Mouse (Mus musculus) megakaryocyte-erythroid progenitor cell, adult 5-6 weeks (primary cell): Measurements from ENCODE around the gene Ppm1h. TPM values are rescaled to one million over a fixed set of nuclear protein-coding genes. Genes with fewer than 3 reads are reported as not detected.
"Not testable (repeated sequence)": the region's sequence is repeated elsewhere in the genome, so short reads cannot be mapped to it uniquely, and the experiment has no call there.

Source experiments
- ATAC-seq: replicated peaks from 2 replicates; pipeline ENCODE4 v1.8.0; 2016; ENCODE audit warnings: mild to moderate bottlenecking, inconsistent platforms; ENCODE audit not compliant: severe bottlenecking, poor library complexity, low FRiP score, low TSS enrichment
- total RNA-seq, 2 experiments: library from RNA; stranded (forward) in 1 of 2; stranded (reverse) in 1 of 2; fragments of 200-1000, 215-1000 nt in 1 of 2; fragments of >200 nt in 1 of 2; fragmentation: Nextera tagmentation in 1 of 2; gene quantifications; 2 replicates each; pipeline ENCODE4 v1.2.3; 2014 to 2017

The Ppm1h gene
- total RNA-seq, 2 experiments from 2014 or later: 2.8 to 3.7 TPM

GRCm38 (mm10) chr10:122912086-122912690 lies 233.6 kb downstream of the Ppm1h start:
- no peak for ATAC-seq

DNA sequence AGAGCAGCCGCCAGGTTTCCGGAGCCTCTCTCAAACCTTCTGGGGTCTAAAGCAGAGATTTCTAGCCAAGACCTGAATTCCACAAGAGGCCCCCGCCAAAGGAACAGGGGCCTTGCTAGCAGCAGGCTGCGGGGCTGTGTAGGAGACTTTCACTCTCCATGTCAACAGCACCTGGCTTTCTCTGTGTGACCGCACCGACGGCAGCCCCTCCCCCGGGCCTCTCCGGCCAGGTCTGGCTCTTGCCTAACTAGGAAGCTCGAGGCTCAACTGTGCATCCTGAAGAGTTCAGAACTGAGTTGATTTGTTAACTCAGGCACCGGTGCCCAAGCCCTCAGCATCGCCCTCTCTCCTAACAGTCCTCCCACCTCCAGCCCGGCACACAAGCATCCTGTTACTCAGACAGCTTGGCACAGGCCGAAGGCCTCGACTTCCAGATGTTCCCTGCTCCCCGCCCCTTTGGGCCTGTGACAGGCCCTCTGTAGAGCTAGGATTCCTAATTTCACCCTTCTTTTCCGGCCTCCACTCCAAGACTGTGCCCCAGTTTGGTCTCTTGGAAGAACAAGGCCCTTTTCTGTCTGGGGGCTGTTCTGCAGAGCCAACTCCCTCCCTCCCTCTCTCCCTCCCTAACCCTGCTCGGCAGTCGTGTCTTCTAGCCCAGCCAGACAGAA lies 234.3 kb downstream of the Ppm1h start:
- ATAC-seq: peak; percentile 18; the same call in 1 of the 2 replicates

GRCm38 (mm10) chr10:122913393-122913792 lies 234.8 kb downstream of the Ppm1h start:
- ATAC-seq: no peak

- ATAC-seq: peak; percentile 24; the same call in 1 of the 2 replicates
Measured at GRCm38 (mm10) chr10:122915905-122916304, 237.3 kb downstream of the Ppm1h start.

- no peak for ATAC-seq
Measured at GRCm38 (mm10) chr10:122917648-122918324, 239.2 kb downstream of the Ppm1h start.

DNA sequence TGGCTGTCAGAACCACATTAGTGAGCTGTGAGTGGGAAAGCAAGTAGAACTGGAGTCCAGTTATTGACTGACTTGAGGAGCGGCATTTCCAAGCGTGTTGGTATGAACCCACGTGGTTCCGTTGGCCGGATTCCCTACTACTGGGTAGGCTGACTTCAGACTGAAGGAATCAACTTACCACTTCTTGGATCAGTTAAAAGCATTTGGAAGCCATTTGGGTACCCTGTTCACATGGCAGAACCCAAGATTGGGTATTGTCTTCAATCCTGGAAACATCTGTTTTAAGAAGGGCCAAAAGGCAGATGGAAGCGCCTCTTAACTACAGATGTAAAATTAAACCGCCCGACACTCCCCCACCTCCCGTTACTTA lies 239.7 kb downstream of the Ppm1h start:
- no peak for ATAC-seq

DNA sequence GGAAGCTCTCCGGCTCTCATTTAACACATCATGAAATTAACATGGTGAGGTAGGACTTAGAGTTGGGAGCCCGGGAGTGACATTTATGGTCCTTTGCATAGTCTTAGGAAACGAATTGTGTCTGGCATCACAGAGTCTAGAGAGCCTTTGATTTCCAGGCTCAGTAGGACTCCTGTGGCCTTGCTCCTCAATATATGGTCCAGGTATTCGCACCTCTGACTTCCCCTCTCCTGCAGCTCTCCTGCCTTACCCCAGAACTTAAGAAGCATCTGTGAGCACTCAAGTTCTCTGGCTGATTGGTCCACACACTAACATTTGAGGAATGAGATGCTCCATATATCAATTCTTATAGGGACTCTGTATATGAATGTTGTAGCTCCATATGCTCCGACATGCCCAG lies 240.2 kb downstream of the Ppm1h start:
- no peak for ATAC-seq

DNA sequence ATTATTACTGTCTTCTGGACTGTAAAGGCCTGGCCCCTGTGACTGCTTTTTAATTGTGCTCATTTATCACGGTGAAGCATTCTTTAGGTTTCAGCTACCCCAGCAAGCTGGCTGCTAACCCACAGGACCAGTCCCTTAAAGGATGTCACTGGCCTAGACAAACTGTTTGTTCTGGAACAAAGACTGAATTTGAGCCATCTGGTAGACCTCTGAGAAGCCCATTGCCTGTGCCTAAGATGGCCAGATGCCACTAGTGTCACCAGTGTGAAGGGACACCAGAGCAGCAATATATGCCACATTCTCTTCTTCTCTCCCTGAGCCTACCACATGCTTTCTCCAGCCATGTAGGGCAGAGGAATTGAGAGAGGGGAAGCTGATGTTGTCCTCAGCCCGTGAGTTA lies 240.9 kb downstream of the Ppm1h start:
- no peak for ATAC-seq

DNA sequence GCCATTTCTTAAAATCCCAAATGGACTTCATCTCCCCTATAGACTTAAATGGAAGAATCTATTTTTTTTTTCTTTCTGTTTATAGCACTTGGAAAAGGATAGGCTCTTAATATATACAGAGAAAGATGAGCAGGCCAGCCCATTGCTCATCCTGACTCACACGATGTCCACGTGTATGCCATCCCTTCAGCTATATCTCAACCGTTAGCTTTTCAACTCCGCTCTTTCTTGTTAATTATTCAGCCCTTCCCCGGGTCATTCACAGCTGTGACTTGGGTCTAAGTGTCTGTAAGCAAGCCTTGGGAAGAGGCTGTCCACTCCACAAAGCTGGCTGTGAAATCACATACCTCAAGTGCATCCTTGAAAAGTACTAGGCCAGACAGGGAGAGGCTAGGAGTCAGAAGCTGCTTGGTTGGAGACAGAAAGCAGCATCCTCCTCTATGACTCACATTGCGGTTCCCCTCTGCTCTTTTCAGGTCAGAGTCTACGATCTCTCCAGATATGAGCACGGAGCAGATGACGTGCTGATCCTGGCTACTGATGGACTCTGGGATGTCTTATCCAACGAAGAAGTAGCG lies 241.7 kb downstream of the Ppm1h start:
- no peak for ATAC-seq

DNA sequence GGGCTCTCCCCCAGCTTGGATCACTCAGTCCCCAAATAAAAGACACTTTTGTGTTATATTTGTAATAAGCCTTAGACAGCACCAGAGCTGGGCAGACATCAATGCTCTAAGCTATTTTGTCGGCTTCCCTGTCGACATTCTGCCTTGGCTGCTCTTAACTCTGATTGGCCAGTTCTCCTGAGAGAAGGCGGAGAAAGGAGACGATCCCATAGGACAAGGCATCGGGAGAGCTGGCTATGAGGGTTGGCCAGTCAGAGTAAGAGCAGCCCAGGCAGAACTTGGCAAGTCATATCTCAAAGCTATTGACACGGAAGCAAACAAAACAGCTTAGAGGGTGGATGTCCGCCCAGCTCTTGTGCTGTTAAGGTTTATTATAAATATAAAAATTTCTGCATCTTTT lies 243.7 kb downstream of the Ppm1h start:
- no peak for ATAC-seq

GRCm38 (mm10) chr10:122924571-122924970 lies 246.0 kb downstream of the Ppm1h start:
- peak; percentile 64; the same call in 1 of the 2 replicates for ATAC-seq

DNA sequence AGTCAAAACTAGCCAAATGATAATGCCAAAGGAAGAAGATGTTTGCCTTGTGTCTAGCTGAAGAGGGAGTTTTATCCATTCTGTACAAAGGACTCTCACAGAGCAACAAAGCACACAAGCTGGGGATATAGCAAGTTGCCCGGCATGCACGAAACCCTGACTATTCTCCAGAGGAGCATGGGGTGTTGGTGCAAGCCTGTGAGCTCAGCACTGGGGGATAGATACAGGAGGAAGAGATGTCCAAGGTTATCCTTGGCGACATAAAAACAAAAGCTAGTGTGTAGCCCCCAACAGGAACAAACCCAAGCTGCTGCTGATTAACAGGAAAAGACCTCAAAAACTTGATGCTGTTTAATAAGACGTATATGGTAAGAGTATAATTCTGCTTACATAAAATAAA lies 247.7 kb downstream of the Ppm1h start:
- no peak for ATAC-seq

GRCm38 (mm10) chr10:122930520-122930919 lies 252.0 kb downstream of the Ppm1h start:
- no peak for ATAC-seq

DNA sequence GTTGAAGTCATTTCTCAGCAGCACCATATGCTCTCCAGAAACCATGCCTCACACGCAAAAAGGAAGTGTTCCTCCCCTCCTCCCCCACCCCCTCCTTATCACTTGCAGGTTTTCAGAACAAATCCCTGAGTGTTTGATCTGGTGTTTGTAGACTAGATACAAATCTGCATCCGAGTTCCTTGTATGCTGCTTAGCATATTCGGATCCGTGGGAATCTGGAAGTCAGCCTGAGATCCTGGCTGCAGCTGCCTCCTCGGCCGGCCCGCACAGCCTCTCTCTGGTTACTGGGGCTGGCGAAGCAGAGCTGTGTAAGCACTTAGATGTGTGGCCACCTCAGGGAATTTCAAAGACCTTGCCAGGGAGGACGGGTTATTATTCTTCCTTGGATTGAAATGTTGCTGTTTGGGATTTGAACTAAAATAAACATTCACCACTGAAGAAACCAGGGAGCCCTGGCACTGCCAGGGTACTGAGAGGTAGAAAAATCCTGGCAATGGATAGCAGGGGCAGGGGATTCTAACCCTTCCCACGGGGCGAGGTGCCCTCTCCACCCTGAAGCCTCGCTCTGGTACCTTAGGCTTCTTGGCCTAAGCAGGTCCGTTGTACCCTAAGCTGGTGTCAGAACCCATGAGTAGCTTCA lies 252.8 kb downstream of the Ppm1h start:
- ATAC-seq: no peak

GRCm38 (mm10) chr10:122931851-122932550 lies 253.4 kb downstream of the Ppm1h start:
- ATAC-seq: no peak

GRCm38 (mm10) chr10:122933053-122933838 lies 254.7 kb downstream of the Ppm1h start:
- peak; percentile 81 for ATAC-seq

DNA sequence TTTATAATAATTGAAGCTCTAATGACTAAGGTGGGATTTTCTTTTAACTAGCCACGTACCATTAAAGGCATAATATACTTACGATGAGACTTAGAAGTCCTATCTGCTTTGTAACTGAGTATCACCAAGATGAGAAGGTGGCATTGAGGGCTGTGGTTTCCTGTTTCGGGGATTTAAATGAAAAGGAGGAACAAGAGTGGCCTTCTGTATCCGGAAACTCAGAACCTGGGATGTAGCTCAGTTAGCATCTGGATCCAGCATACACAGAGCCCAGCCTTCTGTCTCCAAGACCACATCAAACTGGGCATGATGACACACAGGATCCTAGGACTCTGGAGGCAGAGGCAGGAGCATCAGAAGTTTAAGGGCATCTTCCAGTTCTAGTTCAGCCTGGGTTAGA lies 256.8 kb downstream of the Ppm1h start:
- not testable (repeated sequence) for ATAC-seq

DNA sequence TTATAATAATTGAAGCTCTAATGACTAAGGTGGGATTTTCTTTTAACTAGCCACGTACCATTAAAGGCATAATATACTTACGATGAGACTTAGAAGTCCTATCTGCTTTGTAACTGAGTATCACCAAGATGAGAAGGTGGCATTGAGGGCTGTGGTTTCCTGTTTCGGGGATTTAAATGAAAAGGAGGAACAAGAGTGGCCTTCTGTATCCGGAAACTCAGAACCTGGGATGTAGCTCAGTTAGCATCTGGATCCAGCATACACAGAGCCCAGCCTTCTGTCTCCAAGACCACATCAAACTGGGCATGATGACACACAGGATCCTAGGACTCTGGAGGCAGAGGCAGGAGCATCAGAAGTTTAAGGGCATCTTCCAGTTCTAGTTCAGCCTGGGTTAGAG lies 258.8 kb downstream of the Ppm1h start:
- 0 out of 2 replicates have a peak, but pooled peaks have one; percentile 16 for ATAC-seq

DNA sequence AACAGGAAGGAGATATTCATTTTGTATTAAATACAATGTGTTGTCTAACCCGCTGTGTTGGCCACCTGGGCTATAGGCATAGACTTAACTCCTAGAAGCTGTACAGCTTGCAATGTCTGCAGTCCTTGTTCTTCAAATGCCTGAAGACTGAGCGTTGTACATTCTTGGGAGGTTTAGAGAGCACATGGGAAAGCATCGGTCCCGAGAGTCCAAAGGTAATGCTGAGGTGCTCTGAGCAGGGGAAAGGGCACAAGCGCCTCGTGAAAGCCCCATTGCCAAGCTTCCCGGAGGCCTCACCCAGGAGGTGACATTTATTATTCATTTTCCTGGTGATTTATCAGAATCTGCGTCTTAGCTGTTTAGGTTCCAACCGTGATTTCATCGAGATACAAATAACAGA lies 261.0 kb downstream of the Ppm1h start:
- no peak for ATAC-seq
